Mouse (Mus musculus) cerebellum, adult 2 months (tissue): ENCODE results near the gene Bbx. TPM values are rescaled to one million over a fixed set of nuclear protein-coding genes. Genes with fewer than 3 reads are reported as not detected.
A peak's percentile ranks its signal among the peaks of the same experiment; 100 is the strongest.

Experiments
- DNase-seq, 2 experiments: peaks; one replicate each; pipeline ENCODE4 v3.0.0; 2021
- H3K27ac ChIP-seq: fragments of 200-500 bp; 2 replicates; pipeline ENCODE4 v1.5.1; 2012; ENCODE audit warnings: low read length, control low read depth, inconsistent platforms; ENCODE audit not compliant: insufficient read depth
- H3K27me3 ChIP-seq: fragments of 200-500 bp; 2 replicates; pipeline ENCODE4 v1.6.1; 2012; ENCODE audit warnings: inconsistent platforms, mild to moderate bottlenecking, low read length, moderate library complexity; ENCODE audit not compliant: control insufficient read depth, insufficient read depth
- H3K4me1 ChIP-seq: fragments of 200-500 bp; 2 replicates; pipeline ENCODE4 v1.6.1; 2011; ENCODE audit warnings: low read length; ENCODE audit not compliant: control insufficient read depth, insufficient read depth
- H3K4me3 ChIP-seq: fragments of 200-500 bp; replicated peaks from 2 replicates; pipeline ENCODE3; 2011; ENCODE audit warnings: mild to moderate bottlenecking, low read depth, low read length, control low read depth; ENCODE audit not compliant: insufficient read depth
- CTCF ChIP-seq: fragments of 200-500 bp; IDR thresholded peaks from 2 replicates; pipeline ENCODE4 v1.5.1; 2011; ENCODE audit warnings: low read depth, mild to moderate bottlenecking, control low read depth, low read length, moderate library complexity, borderline replicate concordance; ENCODE audit not compliant: insufficient read depth
- POLR2A ChIP-seq: fragments of 200-500 bp; IDR thresholded peaks from 2 replicates; pipeline ENCODE4 v1.6.1; 2011; ENCODE audit warnings: low read length, control low read depth, borderline replicate concordance; ENCODE audit not compliant: insufficient read depth
- WGBS: fragments of 180-500 bp; shearing (Covaris S2); methylation state at CpG from one replicate; pipeline ENCODE4 v1.1.7; 2018; 5-methylcytosine and 5-hydroxymethylcytosine counted together
- polyA plus RNA-seq: library from polyadenylated mRNA; depleted of rRNA; stranded (reverse); fragments of >200 nt; gene quantifications from 2 replicates; pipeline ENCODE4 v1.2.3, GENCODE M21; 2012

Gene Bbx
- polyA plus RNA-seq, 1 experiment = 12.0 TPM

DNA sequence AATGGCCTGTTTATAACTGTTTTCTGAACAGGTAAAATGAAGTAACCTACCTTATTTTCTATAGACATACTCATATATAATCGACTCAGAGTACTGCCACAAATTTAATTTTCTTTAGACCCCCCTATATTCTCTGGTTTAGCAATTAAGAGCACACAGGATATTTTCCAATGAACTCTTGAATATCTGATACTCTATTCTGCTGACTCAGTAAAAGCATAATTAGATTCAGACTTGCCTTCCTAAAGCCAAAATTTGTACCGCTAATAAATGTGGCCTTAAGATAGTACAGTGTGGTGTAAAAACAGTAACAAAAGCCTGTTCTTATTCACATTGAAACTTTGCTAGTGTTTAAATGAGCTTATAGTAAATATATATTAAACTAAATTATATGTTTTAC lies 102.5 kb downstream of the Bbx start:
- WGBS = 94% methylated on average over 2 of the region's 2 CpGs
- no peak for DNase-seq
- Histone ChIP-seq H3K27ac (no peak overlapping the region), H3K27me3 (no peaks in the 10 kb centered on the region), H3K4me3 (no peak overlapping the region), H3K4me1 (no peaks in the 10 kb centered on the region)
- no peak for TF ChIP-seq POLR2A
- no peak for TF ChIP-seq CTCF

- WGBS = 96% methylated on average over 2 of the region's 2 CpGs
- H3K4me1 ChIP-seq = no peaks in the 10 kb centered on the region
- no peak for DNase-seq
- H3K27me3 ChIP-seq = no peaks in the 10 kb centered on the region
- TF ChIP-seq CTCF (no peak), POLR2A (no peak)
- H3K4me3 ChIP-seq = no peak overlapping the region
- H3K27ac ChIP-seq = no peak overlapping the region
Observed at GRCm38 (mm10) chr16:50324746-50325145, 107.4 kb downstream of the Bbx start.

GRCm38 (mm10) chr16:50324292-50324691 lies 107.9 kb downstream of the Bbx start:
- 93% methylated on average over 6 of the region's 6 CpGs for WGBS
- no peaks in the 10 kb centered on the region for H3K4me1 ChIP-seq
- H3K27ac ChIP-seq = no peak overlapping the region
- no peak for TF ChIP-seq CTCF
- TF ChIP-seq POLR2A = no peak
- no peaks in the 10 kb centered on the region for H3K27me3 ChIP-seq
- no peak overlapping the region for H3K4me3 ChIP-seq
- DNase-seq = no peak

GRCm38 (mm10) chr16:50321368-50321767 lies 110.8 kb downstream of the Bbx start:
- Histone ChIP-seq H3K27ac (no peak overlapping the region), H3K4me3 (no peak overlapping the region), H3K27me3 (no peaks in the 10 kb centered on the region), H3K4me1 (no peaks in the 10 kb centered on the region)
- WGBS = 77% methylated on average over 3 of the region's 3 CpGs
- no peak for TF ChIP-seq CTCF
- TF ChIP-seq POLR2A = no peak
- DNase-seq = no peak

DNA sequence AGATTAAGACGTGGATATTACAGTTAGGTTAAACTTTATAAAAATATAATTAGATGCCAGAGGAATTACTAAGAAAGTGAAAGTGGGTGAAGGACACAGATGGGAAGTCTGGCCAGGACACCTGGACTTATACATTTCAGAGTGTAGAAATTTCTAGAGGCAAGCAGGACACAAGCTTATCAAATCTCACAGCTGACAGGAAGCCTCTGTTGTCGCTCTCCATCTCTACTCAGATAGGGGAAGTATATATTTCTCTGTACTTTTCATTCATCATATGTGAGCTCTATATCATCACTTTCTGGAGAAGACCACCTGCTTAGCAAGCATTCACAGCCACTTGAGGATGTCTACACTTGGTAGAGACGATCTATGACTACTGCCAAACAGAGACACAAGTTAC lies 113.9 kb downstream of the Bbx start:
- Histone ChIP-seq H3K4me1 (no peaks in the 10 kb centered on the region), H3K27ac (no peak overlapping the region), H3K27me3 (no peaks in the 10 kb centered on the region), H3K4me3 (no peak overlapping the region)
- no peak for TF ChIP-seq CTCF
- TF ChIP-seq POLR2A = no peak
- DNase-seq = no peak
- 92% methylated on average over 3 of the region's 3 CpGs for WGBS

- no peaks in the 10 kb centered on the region for H3K4me1 ChIP-seq
- H3K27ac ChIP-seq = no peak overlapping the region
- no peaks in the 10 kb centered on the region for H3K27me3 ChIP-seq
- 57% methylated on average over 1 of the region's 1 CpGs for WGBS
- DNase-seq = no peak
- no peak for TF ChIP-seq CTCF
- no peak for TF ChIP-seq POLR2A
- no peak overlapping the region for H3K4me3 ChIP-seq
Observed at GRCm38 (mm10) chr16:50315349-50315969, 116.7 kb downstream of the Bbx start.

- H3K4me3 ChIP-seq = no peak overlapping the region
- no peak for TF ChIP-seq POLR2A
- no peak for TF ChIP-seq CTCF
- 97% methylated on average over 4 of the region's 4 CpGs for WGBS
- no peaks in the 10 kb centered on the region for H3K27me3 ChIP-seq
- no peak for DNase-seq
- no peak overlapping the region for H3K27ac ChIP-seq
- no peaks in the 10 kb centered on the region for H3K4me1 ChIP-seq
Observed at GRCm38 (mm10) chr16:50311588-50311987, 120.6 kb downstream of the Bbx start.

DNA sequence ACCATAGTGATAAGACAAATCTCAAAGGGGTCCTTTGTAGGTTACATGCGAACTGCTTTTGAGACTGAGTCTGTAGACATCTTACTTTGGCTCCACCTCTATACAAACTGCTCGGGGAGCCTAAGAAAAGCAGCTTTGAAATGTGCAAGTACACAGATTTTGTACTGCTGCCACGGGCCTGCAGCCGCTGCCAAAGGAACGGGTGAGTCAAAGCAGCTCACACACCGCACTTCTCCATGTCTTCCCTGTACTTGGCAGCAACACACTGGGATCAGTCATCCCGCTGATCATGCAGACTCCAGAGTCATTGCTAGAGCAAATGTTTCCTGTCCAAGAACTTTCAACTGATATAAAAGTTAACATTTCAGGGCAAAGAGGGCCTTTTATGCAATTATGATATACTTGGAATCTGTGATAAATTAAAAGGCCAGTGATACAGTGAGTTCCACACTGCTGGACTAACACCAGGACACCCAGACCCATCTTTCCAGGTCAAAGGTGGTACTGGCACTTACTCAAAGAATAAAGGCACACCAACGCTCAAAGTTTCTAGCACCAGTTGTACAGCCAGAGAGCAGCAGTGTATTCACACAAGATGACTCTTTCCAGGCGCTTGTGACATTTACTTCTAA lies 122.7 kb downstream of the Bbx start:
- no peak overlapping the region for H3K4me3 ChIP-seq
- H3K27me3 ChIP-seq = no peaks in the 10 kb centered on the region
- DNase-seq = peak; percentile 72 to 84
- H3K4me1 ChIP-seq = no peaks in the 10 kb centered on the region
- TF ChIP-seq CTCF (no peak), POLR2A (no peak)
- H3K27ac ChIP-seq = no peak overlapping the region
- 16% methylated on average over 9 of the region's 9 CpGs for WGBS
